Mouse (Mus musculus): Measurements from ENCODE around the gene Gm17267.
"Not testable (repeated sequence)": the region's sequence is repeated elsewhere in the genome, so short reads cannot be mapped to it uniquely, and the experiment has no call there.

Gm17267 gene

GRCm38 (mm10) chrX:126017257-126017656 lies at the start of gene Gm17267:
Gm17267 (plus strand) TSS chrX:126017557.
- DNase-seq (ENCODE audit: low spot score) = not testable (repeated sequence)

All from left cerebral cortex, adult 11 months (tissue).